Mouse (Mus musculus) brown adipose tissue, adult 24 weeks (tissue): Measurements from ENCODE around the gene A430078G23Rik. TPM values are rescaled to one million over a fixed set of nuclear protein-coding genes. Genes with fewer than 3 reads are reported as not detected.
A peak's percentile ranks its signal among the peaks of the same experiment; 100 is the strongest.

ENCODE experiments used
- H3K27ac ChIP-seq: fragments of 200-500 bp; replicated peaks from 2 replicates; pipeline ENCODE4 v1.5.1; 2012; ENCODE audit warnings: low read depth, mild to moderate bottlenecking, low read length
- H3K4me1 ChIP-seq: fragments of 200-500 bp; 2 replicates; pipeline ENCODE4 v1.6.1; 2012; ENCODE audit warnings: low read length, mixed read lengths; ENCODE audit not compliant: control insufficient read depth, insufficient read depth, insufficient read length
- H3K4me3 ChIP-seq: fragments of 200-500 bp; 2 replicates; pipeline ENCODE4 v1.5.1; 2012; ENCODE audit warnings: low read depth, mild to moderate bottlenecking, low read length, moderate library complexity; ENCODE audit not compliant: insufficient read depth
- polyA plus RNA-seq: library from polyadenylated mRNA; stranded (reverse); fragments of >200 nt; gene quantifications from 2 replicates; pipeline ENCODE4 v1.2.4, GENCODE M21; 2012; ENCODE audit not compliant: missing spikeins, insufficient read depth, insufficient read length

Gene A430078G23Rik
- polyA plus RNA-seq, 1 experiment: not detected

DNA sequence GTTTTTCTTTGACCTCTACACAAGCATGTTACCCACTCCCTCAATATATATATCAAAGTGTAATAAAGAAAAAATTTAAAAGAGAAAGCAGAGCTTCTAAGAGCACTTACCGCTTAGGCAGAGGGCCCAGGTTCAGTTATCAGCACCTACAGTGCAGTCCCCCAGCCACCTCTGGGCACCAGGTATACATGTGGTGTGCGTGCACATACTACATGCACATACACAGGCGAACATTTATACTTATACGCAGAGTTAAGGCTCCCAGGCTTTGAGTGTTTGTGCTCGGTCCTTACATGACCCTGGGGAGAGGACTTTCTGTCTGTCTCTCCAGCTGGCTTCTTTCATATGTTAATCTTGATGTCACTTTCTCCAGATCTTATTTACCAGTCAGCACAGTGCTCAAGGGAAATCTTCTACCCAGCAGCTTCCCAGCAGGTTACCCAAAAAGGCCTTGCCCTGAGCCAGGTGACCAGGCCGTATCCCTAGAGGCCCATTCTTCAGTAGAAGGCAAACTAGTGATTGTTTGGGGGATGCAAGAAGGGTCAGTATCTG lies 61.5 kb downstream of the A430078G23Rik start:
- Histone ChIP-seq H3K27ac (no peak overlapping the region), H3K4me1 (peaks cover 19% of the 10 kb centered on the region)

DNA sequence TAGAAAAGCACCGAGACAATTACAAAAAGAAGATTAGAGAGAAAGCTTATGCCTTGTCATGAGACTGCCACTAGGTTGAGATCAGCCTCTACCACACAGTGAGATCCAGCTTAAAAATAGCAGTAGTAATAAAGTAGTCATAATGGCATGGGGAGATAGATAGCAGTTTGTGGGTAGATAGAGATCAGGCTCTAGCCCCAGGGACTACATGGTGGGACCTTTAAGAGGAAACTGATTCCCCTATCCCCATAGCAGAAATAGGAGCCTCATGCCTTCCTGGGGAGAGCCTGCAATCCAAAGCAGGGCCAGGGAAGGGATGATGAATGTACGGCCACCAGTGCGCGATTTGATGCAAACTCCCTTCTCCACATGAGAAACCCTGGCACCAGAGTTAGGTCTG lies 62.0 kb downstream of the A430078G23Rik start:
- Histone ChIP-seq H3K4me1 (peaks cover 19% of the 10 kb centered on the region), H3K4me3 (no peak overlapping the region), H3K27ac (no peak overlapping the region)

More for the DNA sequence above, 61.5 kb downstream of the A430078G23Rik start:
- no peak overlapping the region for H3K4me3 ChIP-seq

DNA sequence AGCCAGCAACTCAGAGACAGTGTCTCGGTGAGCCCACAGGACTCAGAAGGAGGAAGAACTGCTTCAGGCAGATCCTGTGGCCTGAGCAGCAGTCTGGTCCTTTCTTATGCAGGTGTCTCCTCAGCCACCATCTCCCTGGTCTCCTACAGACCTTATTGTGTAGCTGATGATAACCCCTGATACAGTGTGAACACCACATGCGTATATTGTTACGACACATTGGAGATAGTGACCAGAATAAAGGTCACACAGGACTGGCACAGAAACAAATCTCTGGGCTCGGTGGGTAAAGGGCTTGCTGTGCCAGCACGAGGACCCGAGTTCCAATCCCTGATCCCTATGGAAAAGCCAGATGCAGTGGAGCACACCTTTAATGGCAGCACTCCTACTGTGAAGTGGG lies 62.4 kb downstream of the A430078G23Rik start:
- H3K27ac ChIP-seq: no peak overlapping the region
- H3K4me1 ChIP-seq: peaks cover 19% of the 10 kb centered on the region
- H3K4me3 ChIP-seq: no peak overlapping the region

DNA sequence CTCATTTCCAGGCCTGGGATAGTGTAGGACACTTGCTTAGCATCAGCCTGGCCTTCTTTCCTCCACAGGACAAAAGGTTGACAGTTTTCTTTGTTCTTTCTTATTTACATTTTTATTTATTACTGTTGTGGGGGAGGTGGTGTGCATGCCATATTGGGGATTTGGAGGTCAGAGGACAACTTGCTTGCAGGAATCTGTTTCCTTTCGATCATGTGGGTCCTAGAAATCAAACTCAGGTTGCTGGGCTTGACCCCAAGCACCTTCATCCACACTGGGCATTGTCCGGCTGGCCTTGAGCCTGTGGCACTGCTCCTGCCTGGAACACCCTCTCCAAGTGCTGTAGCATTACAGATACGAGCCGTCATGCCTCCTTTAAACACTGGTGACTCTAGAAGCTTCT lies 63.6 kb downstream of the A430078G23Rik start:
- peaks cover 13% of the 10 kb centered on the region for H3K4me1 ChIP-seq
- no peak overlapping the region for H3K27ac ChIP-seq
- H3K4me3 ChIP-seq: no peak overlapping the region

DNA sequence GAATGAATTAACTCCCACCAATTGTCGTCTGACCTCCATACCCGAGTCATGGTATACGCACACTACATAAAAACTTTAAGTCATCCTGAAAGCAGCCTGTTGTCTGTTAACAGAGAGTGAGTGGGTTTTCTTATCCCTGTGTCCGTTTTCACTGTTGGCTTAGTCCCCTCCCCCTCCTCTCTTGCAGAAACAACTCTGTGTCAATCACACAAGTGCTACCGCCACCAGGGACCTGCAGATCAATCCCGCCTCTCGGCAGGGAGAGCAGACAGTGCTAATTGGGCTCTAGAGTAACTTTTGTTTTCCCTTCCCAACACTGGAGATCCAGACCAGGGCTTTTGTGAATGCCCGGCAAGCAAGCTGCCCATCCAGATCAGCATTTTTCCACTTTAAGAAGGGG lies 64.2 kb downstream of the A430078G23Rik start:
- Histone ChIP-seq H3K27ac (no peak overlapping the region), H3K4me3 (no peak overlapping the region), H3K4me1 (peaks cover 13% of the 10 kb centered on the region)

DNA sequence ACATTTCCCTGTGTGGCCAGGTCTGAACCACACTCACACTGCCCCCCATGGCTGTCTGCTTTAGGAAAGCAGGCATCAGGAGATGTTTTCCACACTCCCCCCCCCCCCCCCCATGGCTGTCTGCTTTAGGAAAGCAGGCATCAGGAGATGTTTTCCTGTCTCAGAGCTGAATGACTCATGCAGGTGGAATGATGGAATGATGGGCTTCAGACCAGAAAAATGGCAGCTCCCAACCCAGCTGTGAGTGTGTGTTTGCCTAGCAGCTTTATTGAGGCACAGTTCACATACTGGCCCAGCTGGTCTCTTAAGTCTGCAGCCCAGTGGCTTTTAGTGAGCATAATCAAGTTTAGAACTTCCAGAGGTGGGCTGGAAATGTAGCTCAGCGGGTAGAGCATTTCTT lies 64.9 kb downstream of the A430078G23Rik start:
- H3K4me3 ChIP-seq: no peak overlapping the region
- peaks cover 13% of the 10 kb centered on the region for H3K4me1 ChIP-seq
- H3K27ac ChIP-seq: no peak overlapping the region

DNA sequence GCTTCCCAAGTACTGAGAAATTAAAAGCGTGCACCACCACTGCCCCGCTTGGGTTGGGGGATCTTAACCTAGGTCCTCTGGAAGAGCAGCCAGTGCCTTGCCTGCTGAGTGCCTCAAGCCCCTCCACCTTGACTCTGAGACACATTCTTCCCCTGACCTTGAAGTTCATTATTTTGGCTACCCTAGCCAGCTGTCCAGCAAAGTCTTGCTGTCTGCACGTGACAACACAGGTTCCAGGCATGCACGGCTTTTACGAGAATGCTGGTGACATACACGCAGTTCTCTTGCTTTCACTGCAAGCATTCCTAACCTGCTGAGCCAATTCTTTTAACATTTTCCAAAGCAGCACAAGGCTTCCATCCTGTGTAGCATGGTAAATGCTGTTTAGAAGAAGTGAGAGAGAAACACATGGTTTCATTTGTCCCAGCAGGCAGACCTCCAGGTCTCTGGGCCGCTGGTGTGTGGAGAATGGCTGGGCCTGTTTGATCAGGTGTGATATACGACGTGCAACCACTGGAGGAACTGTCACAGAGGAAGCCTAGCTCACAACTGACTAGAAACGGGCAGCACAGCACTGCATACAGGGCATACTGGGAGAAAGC lies 67.0 kb downstream of the A430078G23Rik start:
- H3K4me1 ChIP-seq: peaks cover 10% of the 10 kb centered on the region
- no peak overlapping the region for H3K4me3 ChIP-seq
- no peak overlapping the region for H3K27ac ChIP-seq

DNA sequence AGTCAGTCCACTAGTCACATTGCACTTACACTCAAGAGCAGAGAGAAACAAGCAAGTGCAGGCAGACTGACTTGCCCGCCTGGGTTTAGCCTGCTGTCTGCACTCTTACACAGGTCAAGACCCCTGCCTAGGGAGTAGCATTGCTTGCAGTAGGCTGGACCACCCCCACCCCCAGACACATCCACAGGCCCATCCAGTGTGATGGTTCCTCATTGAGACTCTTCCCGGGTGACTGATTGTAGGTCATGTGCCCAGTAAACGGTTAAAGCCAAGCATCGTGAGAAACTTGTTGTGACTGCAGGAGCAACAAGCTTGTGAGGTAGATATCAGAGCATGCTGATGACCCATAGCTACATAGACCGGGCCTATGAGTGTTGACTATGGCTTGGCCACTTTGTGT lies 68.3 kb downstream of the A430078G23Rik start:
- Histone ChIP-seq H3K4me3 (no peak overlapping the region), H3K27ac (no peak overlapping the region), H3K4me1 (peaks cover 13% of the 10 kb centered on the region)

DNA sequence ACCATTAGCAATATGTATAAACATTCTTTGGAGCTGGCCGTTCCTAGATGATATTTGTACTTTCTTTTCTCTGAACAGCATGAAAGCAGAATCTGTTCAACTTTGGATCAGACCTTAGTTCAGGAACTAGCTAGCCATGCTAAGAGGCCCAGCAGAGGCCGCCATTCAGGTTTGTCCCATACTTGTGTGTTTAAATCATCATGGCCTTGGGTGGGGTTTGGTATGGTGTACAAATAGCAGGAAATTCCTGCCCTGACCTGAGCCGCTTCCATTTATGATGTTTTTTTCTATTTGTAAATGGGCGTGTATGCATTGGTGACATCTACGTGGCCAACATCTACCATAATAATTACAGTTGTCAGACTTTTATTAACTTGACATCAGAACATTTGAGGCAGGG lies 72.0 kb downstream of the A430078G23Rik start:
- Histone ChIP-seq H3K4me1 (peaks cover 4% of the 10 kb centered on the region; the same call in 1 of the 2 replicates), H3K27ac (peak overlapping the region; percentile 96), H3K4me3 (no peak overlapping the region)

DNA sequence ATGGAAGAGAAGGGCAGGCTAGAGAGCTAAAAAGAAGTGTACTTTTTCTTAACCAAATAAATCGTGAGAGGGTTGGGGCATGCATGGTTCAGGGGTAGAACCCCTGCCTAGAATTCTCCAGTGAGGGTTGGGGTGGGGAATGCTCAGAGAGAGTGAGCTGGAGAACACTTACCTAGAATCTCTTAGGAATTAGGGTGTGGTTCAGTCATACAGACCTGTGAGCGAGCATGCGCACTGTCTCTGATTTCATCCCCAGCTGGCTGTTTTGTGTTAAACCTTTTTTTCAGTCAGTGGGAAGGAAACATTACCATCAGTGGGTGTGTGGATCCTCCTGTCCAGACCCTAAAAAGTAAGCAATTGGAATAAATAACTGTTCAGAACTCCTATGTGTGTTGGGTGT lies 73.0 kb downstream of the A430078G23Rik start:
- H3K4me3 ChIP-seq: no peak overlapping the region
- peaks cover 4% of the 10 kb centered on the region; the same call in 1 of the 2 replicates for H3K4me1 ChIP-seq
- 0 out of 2 replicates have a peak overlapping the region, but pooled peaks have one; percentile 26 for H3K27ac ChIP-seq

DNA sequence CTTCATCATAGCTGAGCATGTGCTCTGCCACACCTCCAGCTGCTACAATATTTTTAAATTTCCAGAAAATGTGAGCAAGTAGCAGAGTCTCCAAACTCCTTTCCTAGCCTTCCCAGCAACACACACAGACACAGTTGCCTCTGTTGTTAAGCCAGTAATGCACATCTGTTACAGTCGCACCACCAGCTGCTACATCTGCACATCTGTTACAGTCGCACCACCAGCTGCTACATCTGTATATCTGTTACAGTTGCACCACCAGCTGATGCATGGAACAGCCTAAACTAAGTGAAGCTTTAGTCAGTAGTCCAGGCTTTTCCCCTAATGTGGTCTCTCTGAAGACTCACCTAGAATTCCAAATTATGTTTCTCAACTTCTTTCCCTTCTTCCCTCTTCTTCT lies 75.2 kb downstream of the A430078G23Rik start:
- no peak overlapping the region for H3K27ac ChIP-seq
- peaks cover 4% of the 10 kb centered on the region; the same call in 1 of the 2 replicates for H3K4me1 ChIP-seq
- no peak overlapping the region for H3K4me3 ChIP-seq

DNA sequence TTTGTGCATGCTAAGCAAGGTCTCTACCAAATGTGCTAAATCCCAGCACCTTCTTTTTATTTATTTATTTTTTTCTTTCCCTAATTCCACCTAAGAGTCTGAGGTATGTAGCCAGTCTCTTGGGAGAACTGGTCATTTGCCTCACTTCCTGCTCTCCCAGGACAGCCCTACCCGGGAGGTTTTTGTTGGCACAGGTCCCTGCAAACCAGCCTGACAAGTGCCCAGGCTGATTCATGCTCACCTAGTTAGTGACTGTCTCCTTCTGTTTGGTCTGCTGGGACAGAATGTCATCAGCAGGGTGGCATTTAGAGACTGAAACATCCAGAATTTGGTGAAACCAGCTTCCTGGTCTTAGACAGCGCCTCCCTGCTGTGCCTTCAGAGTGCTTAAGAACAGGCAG lies 76.8 kb downstream of the A430078G23Rik start:
- Histone ChIP-seq H3K27ac (0 out of 2 replicates have a peak overlapping the region, but pooled peaks have one; percentile 5), H3K4me1 (peaks cover 4% of the 10 kb centered on the region; the same call in 1 of the 2 replicates), H3K4me3 (no peak overlapping the region)

DNA sequence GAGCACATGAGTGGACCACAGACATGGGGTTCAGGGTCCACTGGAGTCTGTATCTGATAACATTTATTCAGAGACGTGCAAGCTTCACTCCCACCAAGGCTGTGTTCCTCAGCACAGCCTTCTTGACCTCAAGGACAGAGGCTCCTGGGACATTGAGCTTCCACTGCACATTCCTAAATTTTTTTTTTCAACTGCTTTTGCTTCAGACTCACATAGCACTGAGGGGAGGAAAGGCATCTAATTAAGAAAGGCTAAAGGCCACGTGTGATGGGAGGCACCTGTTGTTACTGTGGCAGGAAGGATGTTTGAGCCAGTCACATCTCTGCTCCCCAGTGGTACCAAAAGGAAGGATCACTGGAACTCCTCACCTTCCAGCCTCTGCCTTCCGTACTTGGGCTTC lies 77.9 kb downstream of the A430078G23Rik start:
- Histone ChIP-seq H3K27ac (no peak overlapping the region), H3K4me1 (peaks cover 2% of the 10 kb centered on the region; the same call in 1 of the 2 replicates), H3K4me3 (no peak overlapping the region)

DNA sequence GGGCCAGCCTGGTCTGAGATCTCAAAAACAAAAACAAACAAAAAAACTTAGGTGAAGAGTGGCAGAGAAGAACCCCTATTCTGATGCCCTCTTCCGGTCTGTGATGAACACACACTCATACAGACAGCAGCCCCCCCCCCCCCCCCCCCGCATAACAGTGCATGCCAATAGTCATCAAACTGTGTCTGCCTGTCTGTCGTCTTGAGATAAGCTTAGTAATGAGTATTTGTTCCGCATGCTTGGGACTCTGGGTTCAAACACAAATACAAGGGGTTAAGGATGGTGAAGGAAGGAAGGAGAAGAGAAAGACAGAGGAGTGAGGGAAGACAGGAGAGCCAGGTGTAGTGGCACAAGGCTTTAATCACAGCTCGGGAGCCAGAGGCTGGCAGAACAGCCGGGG lies 83.3 kb downstream of the A430078G23Rik start:
- H3K27ac ChIP-seq: no peak overlapping the region
- no peak overlapping the region for H3K4me3 ChIP-seq
- no peaks in the 10 kb centered on the region for H3K4me1 ChIP-seq

DNA sequence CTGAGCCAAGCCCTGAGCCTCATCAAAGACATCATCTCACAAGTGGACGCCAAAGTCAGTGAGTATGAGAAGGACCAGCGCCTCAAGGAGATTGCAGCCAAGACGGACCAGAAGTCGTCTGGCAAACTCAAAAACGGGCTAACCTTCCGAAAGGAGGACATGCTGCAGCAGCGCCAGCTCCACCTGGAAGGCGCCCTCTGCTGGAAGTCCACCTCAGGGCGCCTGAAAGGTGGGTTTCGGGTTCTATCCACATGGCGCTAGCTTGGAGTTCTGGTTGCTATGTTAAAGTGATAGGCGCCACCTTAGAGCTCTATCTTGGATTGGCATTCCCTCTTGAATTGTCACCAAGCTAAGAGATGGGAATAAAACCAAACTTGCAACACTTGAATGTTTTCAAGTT lies 86.3 kb downstream of the A430078G23Rik start:
- no peak overlapping the region for H3K27ac ChIP-seq
- H3K4me3 ChIP-seq: no peak overlapping the region
- H3K4me1 ChIP-seq: no peaks in the 10 kb centered on the region
